Mouse (Mus musculus) layer of hippocampus, postnatal 14 days (tissue): ENCODE results near the gene Ankrd2. TPM values are rescaled to one million over a fixed set of nuclear protein-coding genes. Genes with fewer than 3 reads are reported as not detected.

Experiments used
- DNase-seq, 2 experiments: peaks; one replicate each; pipeline ENCODE4 v3.0.0; 2021 to 2022; ENCODE audit warnings: low spot score in 2 of 2, mixed read lengths in 1 of 2
- total RNA-seq, 2 experiments: library from RNA; stranded (reverse); gene quantifications; 2 replicates each; pipeline ENCODE4 v1.2.3; 2021

The Ankrd2 gene
- total RNA-seq, 2 experiments from 2014 or later: 0.30 to 0.45 TPM

GRCm38 (mm10) chr19:42014231-42014825, 21.5 kb upstream of the Ankrd2 start:
- no peak for DNase-seq

GRCm38 (mm10) chr19:42015001-42015400, 20.8 kb upstream of the Ankrd2 start:
- DNase-seq: no peak

- DNase-seq: no peak
Measured at GRCm38 (mm10) chr19:42016251-42016650, 19.5 kb upstream of the Ankrd2 start.

GRCm38 (mm10) chr19:42016840-42017239, 19.0 kb upstream of the Ankrd2 start:
- DNase-seq: no peak

- DNase-seq: peak; percentile 56 to 74
Measured at GRCm38 (mm10) chr19:42017399-42018247, 18.2 kb upstream of the Ankrd2 start.

DNA sequence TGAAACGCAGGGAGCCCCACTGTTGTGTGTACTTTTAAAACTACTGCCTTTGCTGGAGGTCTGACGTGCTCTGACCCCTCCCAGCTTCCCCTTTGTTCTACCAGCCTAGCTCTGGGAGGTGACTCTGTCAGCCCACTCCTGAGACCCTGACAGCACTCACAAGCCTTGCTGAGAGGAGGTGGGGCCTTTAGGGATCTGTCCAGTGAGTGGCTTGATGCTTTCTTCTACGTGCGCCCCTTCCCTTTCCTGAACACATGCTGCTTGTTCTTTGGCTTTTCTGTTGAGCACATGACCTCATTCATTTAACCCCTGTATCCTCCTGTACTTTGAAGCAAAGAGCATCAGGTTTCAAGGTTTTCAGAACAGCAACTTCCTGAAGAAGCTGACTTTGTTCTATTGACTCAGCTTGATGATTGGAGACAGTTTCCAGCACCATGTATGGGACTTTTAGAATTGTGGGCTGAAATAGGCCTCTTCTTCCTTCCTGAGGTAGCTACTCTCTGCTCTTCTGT, 16.7 kb upstream of the Ankrd2 start:
- no peak for DNase-seq

DNA sequence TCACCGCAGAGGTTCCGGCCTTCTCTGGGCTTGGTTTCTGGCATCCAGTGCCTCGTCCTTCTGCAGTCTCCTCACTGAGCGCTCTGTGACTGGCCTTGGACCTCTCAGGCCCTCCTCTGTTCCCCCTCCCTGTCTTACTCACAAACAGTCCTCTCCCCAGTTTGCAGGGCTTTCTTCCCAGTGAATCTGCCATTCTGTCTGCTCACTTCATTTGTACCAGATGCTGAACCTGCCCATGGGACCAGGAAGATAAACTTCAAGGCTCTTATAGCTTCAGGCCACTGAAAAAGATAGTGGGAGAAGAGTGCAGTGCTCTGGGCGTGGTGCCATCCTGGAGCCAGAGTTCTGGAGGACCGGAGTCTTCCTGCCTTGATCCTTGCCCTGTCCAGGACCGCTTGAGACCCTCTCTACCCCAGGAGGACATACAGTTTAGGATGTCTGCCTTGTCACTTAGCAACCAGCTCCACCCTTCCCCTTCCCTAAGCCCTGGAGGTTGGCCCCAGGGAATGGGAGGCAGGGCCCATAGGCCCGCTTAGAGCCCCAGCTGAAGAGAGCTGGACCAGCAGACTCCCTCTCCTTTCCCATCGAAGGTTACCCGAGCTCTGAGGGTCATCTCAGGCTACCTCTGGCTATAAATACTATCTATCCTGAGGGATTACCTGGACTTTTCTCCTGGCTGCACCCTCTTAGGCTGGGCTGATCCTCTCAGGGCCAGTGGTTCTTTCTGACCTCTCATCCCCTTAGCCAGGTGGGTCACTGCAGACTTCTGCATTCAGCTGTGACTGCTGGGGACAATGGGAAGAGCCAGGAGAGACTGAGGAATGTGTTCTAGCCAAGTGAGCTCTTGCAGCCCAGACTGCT, 13.9 kb upstream of the Ankrd2 start:
- DNase-seq: no peak

GRCm38 (mm10) chr19:42022542-42022848, 13.3 kb upstream of the Ankrd2 start:
- DNase-seq: no peak

GRCm38 (mm10) chr19:42026158-42026557, 9.6 kb upstream of the Ankrd2 start:
- DNase-seq: peak; percentile 77 to 86

GRCm38 (mm10) chr19:42031112-42031511, 4.7 kb upstream of the Ankrd2 start:
- DNase-seq: no peak

GRCm38 (mm10) chr19:42033611-42034010, 2.2 kb upstream of the Ankrd2 start:
- no peak for DNase-seq

- DNase-seq: peak; percentile 36 to 44
Measured at GRCm38 (mm10) chr19:42034146-42034775, 1.5 kb upstream of the Ankrd2 start.

GRCm38 (mm10) chr19:42034881-42035455, 832 bp upstream of the Ankrd2 start:
- DNase-seq: peak; percentile 25 to 62

- no peak for DNase-seq
Measured at GRCm38 (mm10) chr19:42036357-42036756, 557 bp downstream of the Ankrd2 start.

DNA sequence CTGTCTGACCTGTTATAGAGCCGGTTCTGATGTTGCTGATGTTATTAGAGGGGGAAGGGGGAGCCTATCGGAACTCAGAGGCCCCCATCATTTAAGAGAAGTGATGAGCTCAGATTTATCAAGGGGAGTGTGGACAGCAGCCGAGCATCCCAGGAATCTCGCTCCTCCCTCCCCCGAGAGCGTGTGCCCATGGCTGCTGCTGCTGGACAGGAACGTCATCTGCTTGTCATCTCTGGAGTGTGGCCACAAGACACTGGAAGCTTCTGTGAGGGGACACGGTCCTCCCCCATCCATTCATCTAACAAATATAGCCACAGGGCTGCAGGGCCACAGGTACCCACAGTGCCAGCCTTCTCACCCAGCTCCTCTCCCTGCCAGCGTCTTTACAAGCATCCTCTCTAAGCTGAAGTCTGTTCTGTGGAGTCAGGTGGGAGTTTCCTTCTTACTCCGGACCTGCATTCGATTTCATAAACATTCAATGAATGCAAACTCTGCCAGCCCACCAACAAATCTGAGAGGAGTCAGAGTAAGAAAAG, 1.4 kb downstream of the Ankrd2 start:
- no peak for DNase-seq

- DNase-seq: no peak
Measured at GRCm38 (mm10) chr19:42038310-42038709, 2.5 kb downstream of the Ankrd2 start.

DNA sequence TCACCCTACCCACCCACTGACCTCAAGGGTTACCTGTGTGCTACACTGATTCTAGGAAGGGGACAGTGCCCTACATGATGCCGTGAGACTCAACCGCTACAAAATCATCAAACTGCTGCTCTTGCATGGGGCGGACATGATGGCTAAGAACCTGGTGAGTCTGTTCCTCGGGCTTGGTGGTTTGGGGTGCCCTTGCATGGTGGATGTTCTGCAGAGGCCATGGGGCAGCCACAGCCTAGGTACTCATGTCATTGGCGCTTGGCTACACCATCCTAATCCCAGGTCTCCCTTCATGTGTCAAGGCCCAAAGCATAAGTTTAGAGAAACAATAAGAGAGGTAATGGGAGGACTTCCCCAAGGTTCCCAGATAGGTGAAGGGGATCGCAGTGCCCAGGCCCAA, 8.2 kb downstream of the Ankrd2 start:
- no peak for DNase-seq

GRCm38 (mm10) chr19:42045269-42046102, 9.7 kb downstream of the Ankrd2 start, which contains the start of gene Hoga1:
Gene Hoga1, plus strand, starts transcription at chr19:42045610.
- DNase-seq: peak; percentile 49 to 61

GRCm38 (mm10) chr19:42050251-42050650, 14.5 kb downstream of the Ankrd2 start:
- no peak for DNase-seq

GRCm38 (mm10) chr19:42051351-42051750, 15.6 kb downstream of the Ankrd2 start:
- no peak for DNase-seq
